7 mouse cellular contexts compared by ENCODE assay signal in the genomic region with DNA sequence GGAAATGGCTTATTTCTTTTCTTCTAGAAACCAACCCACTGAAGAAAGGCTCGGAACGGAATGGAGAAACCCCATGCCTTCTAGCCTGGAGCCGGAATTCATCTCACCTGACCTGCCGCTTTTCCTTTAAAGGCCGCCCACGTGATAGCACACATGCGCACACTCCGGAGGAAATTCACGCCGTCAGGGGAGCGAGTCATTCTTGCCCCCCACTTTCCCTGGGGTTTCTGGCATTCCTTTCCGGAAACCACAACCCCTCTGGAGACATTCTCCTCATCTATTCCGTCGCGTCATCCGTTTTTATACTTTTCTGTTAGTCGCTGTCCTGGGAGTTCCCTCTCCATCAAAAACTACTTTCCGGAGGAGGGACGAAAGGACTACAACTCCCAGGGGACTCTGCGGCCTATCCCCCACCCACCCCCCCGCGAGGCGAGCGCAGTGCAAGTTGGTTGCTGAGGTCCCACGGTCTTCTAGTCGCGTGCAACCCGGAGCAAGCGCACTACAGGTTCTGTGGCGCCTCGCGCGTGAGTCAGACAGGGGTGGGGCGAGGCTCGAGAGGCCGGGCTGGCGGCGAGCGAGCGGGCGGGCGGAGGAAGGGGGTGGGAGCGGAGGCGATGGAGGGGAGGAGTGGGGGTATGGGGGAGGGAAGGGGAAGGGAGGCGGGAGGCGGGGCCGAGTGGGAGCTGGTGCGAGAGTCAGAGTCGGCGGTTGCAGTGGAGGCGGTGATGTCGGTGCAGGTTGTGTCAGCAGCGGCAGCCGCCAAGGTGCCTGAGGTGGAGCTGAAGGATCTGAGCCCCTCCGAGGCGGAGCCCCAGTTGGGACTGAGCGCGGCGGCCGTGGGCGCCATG. TPM values are rescaled to one million over a fixed set of nuclear protein-coding genes. Genes with fewer than 3 reads are reported as not detected.
DNase-seq lines count a peak whose midpoint lies in the region; ATAC-seq lines count a peak whose summit lies in the region.

A gene (plus strand): TSS at position 199 of the 848 bp plus-strand sequence.

- ATAC-seq in intestine, embryonic 15.5 days, result peak; percentile 98

- peak within 1 kb of the TSS; percentile 79 for H3K9ac ChIP-seq in intestine, embryonic 15.5 days

- DNase-seq in adrenal gland, adult 18-20 months (ENCODE audit: low spot score in 2 of 2), result peak; percentile 88 to 93
- DNase-seq in embryo, embryonic 11 days, result peak; percentile 96
- peak; percentile 86 to 94 for DNase-seq in gastrocnemius, postnatal 36 days
- peak; percentile 95 to 98 for DNase-seq in left cerebral cortex, postnatal 25 days (ENCODE audit: low spot score in 2 of 2)
- peak; percentile 95 for DNase-seq in midbrain, embryonic 10.5 days (ENCODE audit: low spot score)
- peak; percentile 94 for DNase-seq in right cerebral cortex, postnatal 4 days

- intact Hi-C loops in gastrocnemius, postnatal 36 days (cut with DNase I), result no loop called here
- intact Hi-C loops in left cerebral cortex, postnatal 25 days (cut with DNase I), result loop anchor here (2.0 to 5.0 kb wide), 2 partner anchors 47 to 279 kb away; a partner anchor contains a TSS

- peak within 1 kb of the TSS; percentile 66 for H3K4me2 ChIP-seq in intestine, embryonic 15.5 days (replicated peaks)

- H3K9me3 ChIP-seq in intestine, embryonic 15.5 days, result no peaks in the 10 kb centered on the region
- H3K9me3 ChIP-seq in midbrain, embryonic 10.5 days (replicated peaks), result no peaks in the 10 kb centered on the region

- H3K36me3 ChIP-seq in intestine, embryonic 15.5 days, result no peaks in the 10 kb centered on the region
- no peaks in the 10 kb centered on the region for H3K36me3 ChIP-seq in midbrain, embryonic 10.5 days

- no peaks in the 10 kb centered on the region for H3K27me3 ChIP-seq in intestine, embryonic 15.5 days (replicated peaks)
- H3K27me3 ChIP-seq in midbrain, embryonic 10.5 days (ENCODE audit: low read depth, poor library complexity, severe bottlenecking), result no peaks in the 10 kb centered on the region; the same call in 1 of the 2 replicates

- peak within 1 kb of the TSS; percentile 94 for H3K4me3 ChIP-seq in intestine, embryonic 15.5 days (replicated peaks)
- H3K4me3 ChIP-seq in midbrain, embryonic 10.5 days, result peak within 1 kb of the TSS; percentile 88

- WGBS in intestine, embryonic 15.5 days, result under 1% methylated on average over 53 of the region's 61 CpGs
- under 1% methylated on average over 59 of the region's 61 CpGs for whole genome bisulfite sequencing in midbrain, embryonic 10.5 days

- H3K4me1 ChIP-seq in intestine, embryonic 15.5 days (replicated peaks), result 0 out of 2 replicates have a peak, but pooled peaks cover 2% of the 10 kb centered on the region
- peaks cover 19% of the 10 kb centered on the region for H3K4me1 ChIP-seq in midbrain, embryonic 10.5 days

- H3K27ac ChIP-seq in intestine, embryonic 15.5 days, result peak within 1 kb of the TSS; percentile 90
- peak within 1 kb of the TSS; percentile 89 for H3K27ac ChIP-seq in midbrain, embryonic 10.5 days (replicated peaks)

RNA-seq across cellular contexts. Expression of the gene that starts here (rescaled TPM):
- total RNA-seq in adrenal gland, adult 18-20 months (2021), result 100 to 1,000 TPM; 124 to 260 TPM
- total RNA-seq in gastrocnemius, postnatal 36 days (2021), result 10 to 100 TPM; 12.7 to 14.5 TPM
- 62.1 and 70.2 TPM in 2 replicates for polyA plus RNA-seq in intestine, embryonic 15.5 days (2015; fragmentation: Nextera tagmentation; extraction: Ambion mirVana)
- total RNA-seq in left cerebral cortex, postnatal 25 days (2021), result 100 to 1,000 TPM; 114 to 137 TPM
- 12.5 and 13.7 TPM in 2 replicates for polyA plus RNA-seq in midbrain, embryonic 10.5 days (2016; fragmentation: Nextera tagmentation; extraction: Ambion mirVana)

Comparison
In these comparisons a context has a peak if more than half of its experiments do, and no peak if none do; other contexts are left out.
1. Peak in every context shown above with its lines: DNase-seq, ATAC-seq, H3K4me3 ChIP-seq and H3K27ac ChIP-seq.
2. RNA of the gene that starts here (total RNA-seq): 124 to 260 TPM in adrenal gland, adult 18-20 months and 114 to 137 TPM in left cerebral cortex, postnatal 25 days; 12.7 to 14.5 TPM in gastrocnemius, postnatal 36 days; every median in the first group is over 4 times any median in the second.